Mouse (Mus musculus): Measurements from ENCODE around the gene Scamp2. TPM values are rescaled to one million over a fixed set of nuclear protein-coding genes. Genes with fewer than 3 reads are reported as not detected.

Gene Scamp2
- 48.2 TPM in 2 replicates for polyA plus RNA-seq (2014; fragmentation: Nextera tagmentation; extraction: Ambion mirVana)

DNA sequence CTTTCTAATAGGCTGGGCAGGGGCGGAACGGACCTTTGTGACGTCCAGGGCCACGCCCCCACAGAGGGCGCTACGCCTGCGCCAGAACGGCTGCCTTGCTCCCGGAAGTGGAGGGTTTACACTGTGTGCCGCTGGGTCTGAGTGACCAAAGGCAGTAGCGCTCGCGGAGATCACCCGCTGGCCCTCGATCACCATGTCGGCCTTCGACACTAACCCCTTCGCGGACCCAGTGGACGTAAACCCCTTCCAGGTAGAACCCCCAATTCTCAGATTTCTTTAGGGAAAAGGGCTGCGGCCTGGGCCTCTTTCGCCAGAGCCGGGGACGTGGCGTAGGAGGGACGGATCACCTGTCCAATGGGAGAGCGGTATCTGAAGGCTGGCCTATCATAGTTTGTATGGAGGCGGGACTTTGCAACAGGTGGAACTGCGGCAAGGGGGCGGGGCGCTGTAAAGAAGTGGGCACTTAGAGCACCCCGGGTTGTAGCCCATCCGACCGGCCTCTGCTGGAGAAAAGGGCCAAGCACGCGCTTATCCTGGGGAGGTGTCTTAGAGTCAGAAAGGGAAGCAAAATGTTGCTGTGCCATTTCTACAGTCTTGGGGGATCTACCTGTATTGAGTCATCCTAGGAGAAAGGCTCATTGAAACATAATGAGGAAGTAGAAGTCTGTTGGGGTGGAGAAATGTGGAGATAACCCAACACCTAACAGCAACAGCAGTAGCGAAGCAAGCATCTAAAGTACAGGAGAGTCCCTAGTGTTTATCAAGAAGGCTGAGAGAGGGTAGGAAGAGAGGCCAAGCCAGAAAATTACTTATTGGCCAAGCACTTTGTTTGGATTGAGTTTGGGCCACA is at the start of gene Scamp2:
Gene Scamp2 (plus strand): TSS at position 83 of the 850 bp plus-strand sequence.
- DNase-seq (peak; percentile 97), ATAC-seq (ENCODE audit: low FRiP score, low TSS enrichment) (peak; percentile 99)
- Histone ChIP-seq H3K4me3 (replicated peaks; ENCODE audit: low read depth, low read length) (peak within 1 kb of the TSS; percentile 52), H3K9ac (replicated peaks; ENCODE audit: low read length) (peak within 1 kb of the TSS; percentile 57), H3K4me2 (ENCODE audit: low read length) (peak within 1 kb of the TSS; percentile 75), H3K27me3 (ENCODE audit: control insufficient read depth, insufficient read depth, low read length) (no peaks in the 10 kb centered on the region), H3K4me1 (ENCODE audit: control insufficient read depth, insufficient read depth, low read length) (peaks cover 15% of the 10 kb centered on the region), H3K27ac (replicated peaks; ENCODE audit: low read depth, low read length) (peak within 1 kb of the TSS; percentile 84), H3K9me3 (ENCODE audit: control insufficient read depth, low read length) (no peaks in the 10 kb centered on the region), H3K36me3 (ENCODE audit: control insufficient read depth, insufficient read depth, low read length) (no peaks in the 10 kb centered on the region)
- WGBS: 2% methylated on average over 37 of the region's 37 CpGs

DNA sequence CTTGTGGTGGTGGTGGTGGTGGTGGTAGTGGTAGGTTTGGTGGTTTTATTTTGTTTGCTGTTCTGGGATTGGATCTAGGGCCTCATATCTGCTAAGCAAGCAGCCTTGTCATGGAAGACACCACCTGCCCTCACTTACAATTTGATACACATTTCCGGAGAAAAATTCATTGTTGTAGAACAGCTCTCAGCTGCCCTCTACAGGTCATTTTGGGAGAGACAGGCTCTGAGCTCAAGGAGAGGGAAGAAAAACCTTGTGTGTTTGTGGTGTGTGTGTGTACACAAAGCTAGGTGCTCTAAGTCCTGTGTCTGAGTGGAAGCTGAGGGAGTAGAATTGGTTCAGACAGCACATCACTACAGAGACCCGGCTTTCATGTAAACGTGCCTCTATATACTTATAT is 43.6 kb upstream of the Scamp2 start:
- peaks cover 5% of the 10 kb centered on the region for H3K4me1 ChIP-seq (ENCODE audit: control insufficient read depth, insufficient read depth, low read length)
- no peaks in the 10 kb centered on the region for H3K27me3 ChIP-seq (ENCODE audit: control insufficient read depth, insufficient read depth, low read length)
- 7% methylated on average over 3 of the region's 3 CpGs for WGBS
- H3K9me3 ChIP-seq (ENCODE audit: control insufficient read depth, low read length): no peaks in the 10 kb centered on the region
- ATAC-seq (ENCODE audit: low FRiP score, low TSS enrichment) (no peak), DNase-seq (peak; percentile 94)
- peak overlapping the region; percentile 79 for H3K27ac ChIP-seq (replicated peaks; ENCODE audit: low read depth, low read length)
- no peak overlapping the region for H3K4me2 ChIP-seq (ENCODE audit: low read length)
- H3K9ac ChIP-seq (replicated peaks; ENCODE audit: low read length): no peak overlapping the region; the same call in 1 of the 2 replicates
- H3K4me3 ChIP-seq (replicated peaks; ENCODE audit: low read depth, low read length): no peak overlapping the region
- no peaks in the 10 kb centered on the region for H3K36me3 ChIP-seq (ENCODE audit: control insufficient read depth, insufficient read depth, low read length)

DNA sequence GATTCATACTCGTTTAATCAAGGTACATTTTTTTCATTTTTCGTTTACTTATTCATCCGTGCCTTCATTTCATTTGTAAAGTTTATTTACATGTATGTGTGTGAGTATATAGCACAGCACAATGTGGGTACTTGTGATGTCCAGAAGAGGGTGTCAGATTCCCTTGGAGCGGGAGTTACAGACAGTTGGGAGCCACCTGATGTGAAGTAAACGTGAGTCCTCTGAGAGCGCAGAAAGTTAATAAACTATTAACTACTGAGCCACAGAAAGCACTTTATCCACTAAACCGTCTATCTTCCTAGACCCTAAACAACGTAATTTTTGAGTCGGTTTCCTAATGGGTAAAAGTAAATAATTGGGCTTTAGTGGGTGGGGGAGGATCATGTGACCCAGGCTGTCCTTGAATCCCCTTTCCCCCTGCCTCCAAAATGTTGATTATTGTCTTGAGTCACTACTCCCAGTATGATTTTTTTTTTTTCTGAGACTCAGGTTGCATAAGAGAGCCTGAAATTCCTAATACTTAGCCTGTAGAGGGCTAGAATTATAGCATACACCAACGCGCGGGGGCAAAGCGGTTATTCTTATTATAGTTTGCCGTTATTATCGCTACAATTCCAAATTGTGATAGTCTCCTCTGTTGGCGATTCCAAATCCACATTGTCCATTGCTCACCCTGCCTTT is 40.2 kb upstream of the Scamp2 start:
- 25% methylated on average over 16 of the region's 16 CpGs for WGBS
- peak overlapping the region; percentile 96 for H3K9ac ChIP-seq (replicated peaks; ENCODE audit: low read length)
- no peaks in the 10 kb centered on the region for H3K36me3 ChIP-seq (ENCODE audit: control insufficient read depth, insufficient read depth, low read length)
- H3K4me3 ChIP-seq (replicated peaks; ENCODE audit: low read depth, low read length): peak overlapping the region; percentile 91
- DNase-seq (no peak), ATAC-seq (ENCODE audit: low FRiP score, low TSS enrichment) (peak; percentile 41)
- no peaks in the 10 kb centered on the region for H3K27me3 ChIP-seq (ENCODE audit: control insufficient read depth, insufficient read depth, low read length)
- peaks cover 23% of the 10 kb centered on the region for H3K4me1 ChIP-seq (ENCODE audit: control insufficient read depth, insufficient read depth, low read length)
- H3K9me3 ChIP-seq (ENCODE audit: control insufficient read depth, low read length): no peaks in the 10 kb centered on the region
- peak overlapping the region; percentile 91 for H3K27ac ChIP-seq (replicated peaks; ENCODE audit: low read depth, low read length)
- H3K4me2 ChIP-seq (ENCODE audit: low read length): peak overlapping the region; percentile 73

DNA sequence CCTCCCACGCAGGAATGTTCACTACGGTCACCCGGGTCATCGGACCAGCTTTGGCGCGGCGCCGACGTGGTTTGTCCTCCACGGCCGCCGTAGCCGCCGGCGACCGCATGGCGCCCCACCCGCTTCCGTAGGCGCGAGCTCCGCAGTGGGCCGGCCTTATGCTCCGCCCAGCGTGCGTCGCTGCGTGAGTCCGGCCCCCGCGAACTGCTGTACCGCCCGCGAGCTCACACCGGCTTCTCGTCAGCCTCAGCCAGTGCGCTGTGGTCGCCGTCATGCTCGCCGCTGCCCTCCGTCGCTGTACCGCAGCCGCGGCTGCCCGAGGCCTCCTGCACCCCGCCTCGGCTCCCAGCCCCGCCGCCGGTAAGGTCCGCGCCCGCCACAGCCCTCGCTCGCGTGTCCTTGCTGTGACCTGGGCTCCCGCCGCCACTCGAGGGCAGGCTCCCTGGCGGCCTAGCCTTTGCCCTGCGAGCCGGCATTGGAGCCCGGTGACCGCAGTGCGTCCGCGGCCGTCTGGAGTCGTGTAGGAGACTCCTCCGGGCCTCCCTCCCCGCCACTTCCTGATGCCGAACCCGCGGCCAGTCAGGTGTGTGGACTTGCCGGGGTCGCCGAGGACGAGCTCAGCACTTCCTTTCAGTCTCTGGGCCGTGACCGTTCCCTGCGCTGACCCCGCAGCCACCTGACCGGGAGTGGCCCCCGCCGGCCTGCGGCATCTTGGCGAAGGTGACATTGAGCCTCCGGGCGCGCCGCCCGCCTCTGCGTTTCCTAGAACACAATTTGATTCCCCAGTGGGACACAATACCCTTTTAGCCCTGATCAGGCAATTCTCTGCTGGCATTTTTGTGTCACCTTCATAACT is 39.5 kb upstream of the Scamp2 start, which contains the start of gene Cox5a:
Gene Cox5a (plus strand): TSS at position 219 of the 856 bp plus-strand sequence.
- DNase-seq: peak; percentile 98
- peak; percentile 95 for ATAC-seq (ENCODE audit: low FRiP score, low TSS enrichment)
- peak within 1 kb of the TSS; percentile 73 for H3K4me2 ChIP-seq (ENCODE audit: low read length)
- under 1% methylated on average over 95 of the region's 95 CpGs for WGBS
- H3K27me3 ChIP-seq (ENCODE audit: control insufficient read depth, insufficient read depth, low read length): no peaks in the 10 kb centered on the region
- no peaks in the 10 kb centered on the region for H3K36me3 ChIP-seq (ENCODE audit: control insufficient read depth, insufficient read depth, low read length)
- peak within 1 kb of the TSS; percentile 91 for H3K27ac ChIP-seq (replicated peaks; ENCODE audit: low read depth, low read length)
- H3K9me3 ChIP-seq (ENCODE audit: control insufficient read depth, low read length): no peaks in the 10 kb centered on the region
- H3K4me1 ChIP-seq (ENCODE audit: control insufficient read depth, insufficient read depth, low read length): peaks cover 23% of the 10 kb centered on the region
- peak within 1 kb of the TSS; percentile 96 for H3K9ac ChIP-seq (replicated peaks; ENCODE audit: low read length)
- peak within 1 kb of the TSS; percentile 91 for H3K4me3 ChIP-seq (replicated peaks; ENCODE audit: low read depth, low read length)

DNA sequence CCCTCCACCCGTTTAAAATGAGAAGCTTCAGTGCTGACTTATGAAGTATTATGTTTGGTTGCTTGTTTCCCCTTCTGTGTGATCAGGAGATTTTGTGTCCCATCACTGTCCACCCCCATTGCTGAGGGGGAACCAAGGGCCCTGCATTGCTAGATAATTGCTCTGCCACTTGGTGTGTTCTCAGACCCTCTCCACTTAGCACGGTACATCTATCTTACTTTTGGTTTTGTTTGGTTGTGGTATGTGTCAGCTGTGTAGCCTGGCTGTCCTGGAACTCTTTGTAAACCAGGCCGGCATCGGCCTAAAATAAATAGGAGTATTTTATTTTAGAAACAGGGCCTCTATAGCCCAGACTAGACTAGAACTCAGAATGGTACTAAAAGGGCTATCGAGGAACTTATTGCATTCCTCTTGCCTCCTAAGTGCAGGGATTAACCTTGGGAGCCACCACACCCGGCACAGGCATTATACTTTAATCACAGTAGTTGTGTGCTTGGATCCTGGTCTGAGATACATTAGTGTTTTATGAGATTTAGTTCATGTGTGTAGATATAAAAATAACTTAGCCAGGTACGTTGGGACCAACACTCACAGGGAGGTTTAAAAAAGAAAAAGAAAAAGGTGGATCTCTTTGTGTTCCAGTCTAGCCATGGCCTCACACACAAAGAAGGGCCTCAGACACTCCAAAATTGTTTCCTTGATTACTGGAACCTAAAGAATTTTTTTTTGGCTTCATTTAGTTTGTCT is 38.5 kb upstream of the Scamp2 start:
- peak overlapping the region; percentile 73 for H3K4me2 ChIP-seq (ENCODE audit: low read length)
- no peaks in the 10 kb centered on the region for H3K36me3 ChIP-seq (ENCODE audit: control insufficient read depth, insufficient read depth, low read length)
- DNase-seq (no peak), ATAC-seq (ENCODE audit: low FRiP score, low TSS enrichment) (no peak)
- no peaks in the 10 kb centered on the region for H3K27me3 ChIP-seq (ENCODE audit: control insufficient read depth, insufficient read depth, low read length)
- no peaks in the 10 kb centered on the region for H3K9me3 ChIP-seq (ENCODE audit: control insufficient read depth, low read length)
- WGBS: 38% methylated on average over 7 of the region's 7 CpGs
- H3K4me3 ChIP-seq (replicated peaks; ENCODE audit: low read depth, low read length): peak overlapping the region; percentile 91
- peaks cover 18% of the 10 kb centered on the region for H3K4me1 ChIP-seq (ENCODE audit: control insufficient read depth, insufficient read depth, low read length)
- H3K27ac ChIP-seq (replicated peaks; ENCODE audit: low read depth, low read length): peak overlapping the region; percentile 91; the same call in 1 of the 2 replicates
- peak overlapping the region; percentile 96 for H3K9ac ChIP-seq (replicated peaks; ENCODE audit: low read length)

DNA sequence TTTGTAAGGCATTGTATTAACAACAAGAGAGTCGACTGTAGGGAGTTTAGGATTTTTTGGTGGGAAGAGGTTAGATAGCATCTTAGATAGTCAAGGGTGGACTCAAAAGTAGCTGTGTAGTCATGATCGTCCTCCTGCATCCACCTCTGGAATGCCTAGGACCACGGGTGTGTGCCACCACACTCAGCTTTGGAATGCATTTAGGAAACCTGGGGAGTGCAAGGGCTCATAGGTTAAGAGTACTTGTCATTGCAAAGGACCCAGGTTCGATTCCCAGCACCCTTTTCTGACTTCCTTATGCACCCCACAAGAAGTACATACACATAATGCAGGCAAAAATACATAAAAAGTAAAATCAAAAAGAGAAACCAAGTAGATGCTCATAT is 37.9 kb upstream of the Scamp2 start:
- 89% methylated on average over 4 of the region's 4 CpGs for WGBS
- Histone ChIP-seq H3K9ac (replicated peaks; ENCODE audit: low read length) (no peak overlapping the region; the same call in 1 of the 2 replicates), H3K27ac (replicated peaks; ENCODE audit: low read depth, low read length) (no peak overlapping the region), H3K4me3 (replicated peaks; ENCODE audit: low read depth, low read length) (peak overlapping the region; percentile 91), H3K4me2 (ENCODE audit: low read length) (peak overlapping the region; percentile 73), H3K9me3 (ENCODE audit: control insufficient read depth, low read length) (no peaks in the 10 kb centered on the region), H3K4me1 (ENCODE audit: control insufficient read depth, insufficient read depth, low read length) (peaks cover 18% of the 10 kb centered on the region), H3K36me3 (ENCODE audit: control insufficient read depth, insufficient read depth, low read length) (no peaks in the 10 kb centered on the region), H3K27me3 (ENCODE audit: control insufficient read depth, insufficient read depth, low read length) (no peaks in the 10 kb centered on the region)
- no peak for DNase-seq
- no peak for ATAC-seq (ENCODE audit: low FRiP score, low TSS enrichment)

DNA sequence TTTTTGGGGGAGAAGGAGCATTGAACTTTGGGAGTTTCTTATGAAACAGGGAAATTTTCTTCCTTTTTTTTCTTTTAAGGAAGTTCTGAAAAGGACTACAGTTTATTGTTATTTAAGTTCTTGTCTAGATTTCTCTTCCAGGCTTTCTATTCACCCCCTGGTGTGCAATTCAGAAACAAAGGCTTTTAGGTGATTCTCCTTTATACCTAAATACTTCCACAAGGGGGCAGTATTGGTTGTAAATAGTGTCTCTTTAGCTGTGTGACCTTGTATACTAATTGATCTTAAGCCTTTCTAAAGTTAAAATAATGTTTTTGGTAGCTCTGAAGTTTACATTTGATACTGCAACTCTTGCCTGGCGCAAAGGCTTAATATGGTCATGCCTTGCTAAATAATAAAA is 37.0 kb upstream of the Scamp2 start:
- Histone ChIP-seq H3K9me3 (ENCODE audit: control insufficient read depth, low read length) (no peaks in the 10 kb centered on the region), H3K4me3 (replicated peaks; ENCODE audit: low read depth, low read length) (no peak overlapping the region), H3K4me1 (ENCODE audit: control insufficient read depth, insufficient read depth, low read length) (peaks cover 18% of the 10 kb centered on the region), H3K9ac (replicated peaks; ENCODE audit: low read length) (no peak overlapping the region), H3K4me2 (ENCODE audit: low read length) (peak overlapping the region; percentile 73; the same call in 1 of the 2 replicates), H3K36me3 (ENCODE audit: control insufficient read depth, insufficient read depth, low read length) (no peaks in the 10 kb centered on the region), H3K27ac (replicated peaks; ENCODE audit: low read depth, low read length) (no peak overlapping the region), H3K27me3 (ENCODE audit: control insufficient read depth, insufficient read depth, low read length) (no peaks in the 10 kb centered on the region)
- peak; percentile 90 for DNase-seq
- 96% methylated on average over 1 of the region's 1 CpGs for WGBS
- no peak for ATAC-seq (ENCODE audit: low FRiP score, low TSS enrichment)

DNA sequence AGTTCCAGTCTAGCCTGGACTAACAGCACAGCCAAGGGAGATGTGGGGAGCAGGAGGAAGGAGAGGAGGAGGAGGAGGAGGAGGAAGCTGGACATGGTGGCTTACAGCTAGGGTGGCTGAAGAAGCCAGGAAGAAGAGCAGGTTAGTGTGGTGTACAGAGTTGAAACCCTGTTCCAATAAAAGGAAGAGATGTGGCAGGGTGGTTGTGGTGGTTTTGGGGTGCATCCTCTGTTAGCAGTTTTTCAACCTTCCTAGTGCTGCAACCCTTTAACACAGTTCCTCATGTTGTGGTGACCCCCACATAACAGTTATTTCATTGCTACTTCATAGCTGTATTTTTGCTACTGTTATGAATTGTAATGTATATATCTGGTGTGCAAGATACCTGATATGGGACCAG is 36.3 kb upstream of the Scamp2 start:
- H3K4me2 ChIP-seq (ENCODE audit: low read length): peak overlapping the region; percentile 4; the same call in 1 of the 2 replicates
- no peaks in the 10 kb centered on the region for H3K9me3 ChIP-seq (ENCODE audit: control insufficient read depth, low read length)
- H3K4me1 ChIP-seq (ENCODE audit: control insufficient read depth, insufficient read depth, low read length): peaks cover 18% of the 10 kb centered on the region
- 0 out of 2 replicates have a peak, but pooled peaks cover 5% of the 10 kb centered on the region for H3K36me3 ChIP-seq (ENCODE audit: control insufficient read depth, insufficient read depth, low read length)
- no peaks in the 10 kb centered on the region for H3K27me3 ChIP-seq (ENCODE audit: control insufficient read depth, insufficient read depth, low read length)
- H3K9ac ChIP-seq (replicated peaks; ENCODE audit: low read length): no peak overlapping the region
- no peak for ATAC-seq (ENCODE audit: low FRiP score, low TSS enrichment)
- DNase-seq: no peak
- H3K27ac ChIP-seq (replicated peaks; ENCODE audit: low read depth, low read length): no peak overlapping the region
- H3K4me3 ChIP-seq (replicated peaks; ENCODE audit: low read depth, low read length): no peak overlapping the region
